Mouse (Mus musculus): ENCODE measurements at regions not wholly inside any gene's neighbourhood (a gene's known extent, or its start where the extent isn't known, plus 50 kb on each side); places are given as distances from the start of the nearest gene placed in this dataset.
"Not testable (repeated sequence)": the region's sequence is repeated elsewhere in the genome, so short reads cannot be mapped to it uniquely, and the experiment has no call there.

DNA sequence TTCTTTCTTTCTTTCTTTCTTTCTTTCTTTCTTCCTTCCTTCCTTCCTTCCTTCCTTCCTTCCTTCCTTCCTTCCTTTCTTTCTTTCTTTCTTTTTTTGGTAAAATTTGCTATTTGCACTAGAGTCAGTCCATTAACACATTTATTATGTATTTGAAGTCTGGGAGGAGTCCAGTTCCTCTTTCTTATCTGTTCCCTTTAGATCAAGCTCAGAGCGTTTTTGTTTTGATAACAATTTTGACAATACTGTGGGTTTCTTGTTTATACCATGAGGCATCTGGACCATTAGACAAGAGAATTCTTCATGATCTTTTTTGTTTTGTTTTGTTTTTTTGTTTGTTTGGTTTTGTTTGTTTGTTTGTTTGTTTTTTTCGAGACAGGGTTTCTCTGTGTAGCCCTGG, 52.3 kb upstream of the Cttnbp2 start:
- DNase-seq (ENCODE audit: low read depth, low spot score), result not testable (repeated sequence)

DNA sequence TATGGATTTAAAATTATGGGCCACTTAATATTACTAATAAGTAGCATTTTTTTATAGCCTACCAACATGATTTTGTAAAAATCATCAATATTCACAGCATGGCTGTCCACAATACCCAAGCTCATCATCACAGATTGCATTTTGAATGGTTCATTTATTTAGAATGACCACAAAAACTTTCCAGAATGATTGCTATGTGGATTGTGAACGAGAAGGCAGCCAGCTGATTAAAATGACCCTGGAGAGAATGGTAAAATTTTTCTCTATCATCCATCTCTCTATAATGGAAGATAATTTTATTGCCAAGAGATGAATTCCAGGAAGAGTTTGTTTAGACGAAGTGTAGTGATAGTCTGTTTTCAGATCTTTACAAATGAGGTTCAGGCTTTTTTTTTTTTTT, 54.6 kb upstream of the Cttnbp2 start:
- no peak for DNase-seq (ENCODE audit: low read depth, low spot score)

DNA sequence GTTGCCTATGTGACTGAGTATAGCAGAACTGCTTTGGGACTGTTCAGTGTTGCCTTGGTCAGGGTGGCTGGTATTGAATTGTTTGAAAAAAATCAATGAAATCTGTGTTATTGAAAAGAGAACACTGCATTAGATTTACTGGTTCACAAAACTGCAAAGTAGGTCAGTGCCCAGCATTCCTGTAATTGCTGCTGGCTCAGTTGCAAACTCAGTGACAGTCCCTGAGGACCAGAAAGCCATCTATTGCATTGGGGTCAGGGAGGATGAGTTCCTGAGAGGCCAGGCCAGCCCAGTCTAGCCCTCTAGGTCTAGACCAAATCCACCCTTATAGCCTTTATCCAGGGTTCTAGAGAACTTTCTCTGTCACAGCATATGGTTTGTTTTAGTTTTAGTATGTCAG, 63.9 kb upstream of the Cttnbp2 start:
- DNase-seq (ENCODE audit: low read depth, low spot score), result no peak

DNA sequence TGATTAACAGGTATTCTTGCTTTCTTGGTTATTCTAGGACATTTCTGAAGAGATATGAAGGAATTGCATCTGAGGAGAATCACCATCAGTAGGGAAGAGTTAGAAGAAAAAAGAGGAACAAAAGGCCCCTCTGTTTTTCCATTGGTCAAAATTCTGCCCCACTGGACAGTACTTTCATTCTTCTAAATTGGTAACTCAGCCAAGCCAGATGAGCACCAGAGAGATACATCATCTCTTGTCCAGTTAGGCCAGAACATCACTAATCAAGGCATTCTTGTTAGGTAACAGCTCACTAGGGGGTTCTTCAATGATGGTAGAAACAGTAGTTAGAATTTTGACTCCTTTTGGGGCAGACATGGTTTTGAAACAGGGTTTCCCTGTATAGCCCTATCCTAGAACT, 74.8 kb upstream of the Cttnbp2 start:
- DNase-seq (ENCODE audit: low read depth, low spot score), result peak; percentile 40

DNA sequence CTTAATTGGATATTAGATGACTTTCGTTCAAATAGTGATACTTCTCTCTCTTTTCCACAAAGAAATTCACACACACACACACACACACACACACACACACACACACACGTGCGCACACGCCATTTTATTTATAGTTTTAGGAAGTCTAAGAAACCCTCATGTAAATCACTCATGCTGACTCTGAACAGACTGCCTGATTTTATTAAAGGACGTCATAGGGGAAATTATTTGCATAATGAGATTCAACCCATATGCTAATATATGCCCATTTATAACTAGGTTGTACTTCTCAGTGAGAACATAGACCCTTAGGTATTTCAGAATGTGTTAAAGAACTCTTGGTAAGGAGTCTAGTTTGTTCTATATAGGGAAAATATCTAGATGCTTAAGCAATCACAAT, 82.0 kb upstream of the Cttnbp2 start:
- no peak for DNase-seq (ENCODE audit: low read depth, low spot score)

- no peak for DNase-seq (ENCODE audit: low read depth, low spot score)
Observed at GRCm38 (mm10) chr6:18599626-18600025, 85.0 kb upstream of the Cttnbp2 start.

- no peak for DNase-seq (ENCODE audit: low read depth, low spot score)
Observed at GRCm38 (mm10) chr6:18601926-18602325, 87.3 kb upstream of the Cttnbp2 start.

DNA sequence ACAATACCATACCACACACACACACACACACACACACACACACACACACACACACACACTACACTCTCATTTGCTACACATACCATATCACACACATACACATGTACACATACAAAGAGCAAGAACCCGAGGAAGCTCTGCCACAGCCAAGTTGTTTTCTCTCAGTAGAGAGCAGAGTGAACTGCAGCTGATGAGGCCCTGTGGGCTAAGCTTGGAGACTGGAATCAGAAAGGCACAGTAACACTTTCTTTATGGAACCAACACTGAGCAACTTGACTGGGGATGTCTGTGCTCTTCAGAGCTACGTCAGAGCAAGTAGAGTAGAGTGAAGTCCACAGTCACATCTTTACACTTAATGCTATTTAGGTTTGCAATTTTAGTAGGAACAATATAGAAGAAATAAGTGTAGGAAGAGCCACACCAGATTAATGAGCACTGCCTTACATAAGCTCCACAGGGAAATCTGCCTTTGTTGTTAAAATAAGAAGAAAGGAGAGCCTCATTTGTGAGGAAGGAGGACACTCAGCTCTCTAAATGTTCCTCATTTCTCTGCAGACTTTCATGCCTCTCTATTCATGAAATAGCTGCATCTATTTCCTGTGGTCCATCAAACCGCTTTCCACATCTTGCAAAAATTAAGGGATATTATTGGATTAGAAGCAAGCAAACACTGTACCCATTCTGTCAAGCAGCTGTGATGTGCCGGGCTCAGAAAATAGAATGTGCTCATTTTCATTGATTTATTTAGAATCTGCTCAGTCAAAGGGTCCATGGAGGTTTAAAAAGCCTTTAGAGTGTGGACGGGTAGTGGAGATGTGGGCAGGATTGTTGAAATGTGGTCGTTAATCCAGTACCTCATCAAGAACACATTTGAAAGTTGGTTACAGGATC, 107.0 kb upstream of the Cttnbp2 start:
- peak; percentile 51 for DNase-seq (ENCODE audit: low read depth, low spot score)

DNA sequence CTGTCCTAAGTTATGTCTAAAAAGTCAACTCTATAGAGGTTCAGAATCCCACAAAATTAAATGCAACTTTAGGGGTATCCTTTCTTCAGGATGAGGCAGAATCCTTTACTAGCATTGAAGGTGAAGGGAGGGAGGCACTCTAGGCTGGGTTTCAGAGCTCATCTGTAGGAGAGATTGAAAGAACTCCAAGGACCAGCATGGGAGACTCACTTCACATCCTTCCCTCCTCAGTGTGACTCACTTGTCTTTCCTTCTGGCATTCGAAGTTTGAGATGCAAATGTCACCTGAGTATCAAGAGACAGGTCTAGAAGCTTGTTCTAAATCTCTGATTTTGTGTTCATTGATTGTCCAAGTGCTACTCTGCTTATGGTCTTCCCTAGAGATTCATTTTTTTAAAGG, 113.9 kb upstream of the Cttnbp2 start:
- DNase-seq (ENCODE audit: low read depth, low spot score), result no peak

GRCm38 (mm10) chr6:18633540-18634200, 119.0 kb upstream of the Cttnbp2 start:
- peak; percentile 67 for DNase-seq (ENCODE audit: low read depth, low spot score)

- peak; percentile 92 for DNase-seq (ENCODE audit: low read depth, low spot score)
Observed at GRCm38 (mm10) chr6:18639712-18640383, 125.2 kb upstream of the Cttnbp2 start.

DNA sequence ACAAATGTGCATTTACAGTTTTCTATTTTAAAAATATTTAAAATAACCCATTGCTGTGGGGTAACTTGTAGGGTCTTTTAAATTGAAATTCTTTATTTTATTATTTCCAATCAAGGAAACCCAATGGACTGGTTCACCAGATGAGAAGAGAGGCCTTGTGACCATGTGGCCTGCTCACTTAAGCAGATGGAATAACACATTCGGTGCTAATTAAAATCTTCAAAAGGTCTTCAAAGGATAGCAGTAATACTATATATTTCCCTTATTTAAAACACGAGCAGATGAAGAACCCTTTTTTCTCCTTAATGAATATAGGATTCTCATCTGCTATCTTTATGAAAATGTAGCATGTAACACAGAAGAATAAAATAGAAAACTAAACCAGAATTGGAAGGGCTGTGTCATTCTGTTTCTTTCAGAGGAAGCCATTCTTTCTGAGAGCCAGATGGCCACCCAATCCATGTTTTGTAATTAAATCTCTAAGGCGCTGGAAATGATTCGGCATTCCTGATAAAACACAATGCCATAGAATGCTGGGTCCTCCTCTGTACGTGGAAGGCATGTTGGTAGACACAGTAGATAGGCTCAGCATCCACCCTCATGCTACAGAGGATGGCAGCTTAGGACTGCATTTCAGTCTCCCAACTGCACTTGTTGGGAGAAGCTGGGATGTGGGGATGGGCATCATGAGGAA, 134.4 kb upstream of the Cttnbp2 start:
- peak; percentile 66 for DNase-seq (ENCODE audit: low read depth, low spot score)

- DNase-seq (ENCODE audit: low read depth, low spot score), result no peak
Observed at GRCm38 (mm10) chr6:18651319-18651718, 136.7 kb upstream of the Cttnbp2 start.

GRCm38 (mm10) chr6:18652006-18652601, 137.5 kb upstream of the Cttnbp2 start:
- DNase-seq (ENCODE audit: low read depth, low spot score), result peak; percentile 61

DNA sequence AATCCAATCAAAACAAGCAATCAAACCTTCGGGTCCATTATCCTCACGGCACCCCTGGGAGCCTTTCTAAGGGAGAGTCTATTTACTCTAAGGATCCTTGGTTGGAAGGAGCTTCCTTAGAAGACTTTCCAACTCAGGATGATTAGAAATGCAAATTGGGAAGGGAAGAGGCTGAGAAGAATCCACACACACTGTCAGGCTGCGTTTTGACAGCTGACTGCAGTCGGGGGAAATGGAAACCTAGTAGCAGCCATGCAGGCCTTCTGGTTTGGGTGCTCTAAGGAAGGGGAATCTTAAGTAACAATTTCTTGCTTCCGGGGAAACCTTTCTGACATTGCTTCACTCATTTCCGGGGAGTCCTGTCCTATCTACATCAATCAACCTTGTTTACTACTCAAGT, 139.6 kb upstream of the Cttnbp2 start:
- DNase-seq (ENCODE audit: low read depth, low spot score), result no peak

DNA sequence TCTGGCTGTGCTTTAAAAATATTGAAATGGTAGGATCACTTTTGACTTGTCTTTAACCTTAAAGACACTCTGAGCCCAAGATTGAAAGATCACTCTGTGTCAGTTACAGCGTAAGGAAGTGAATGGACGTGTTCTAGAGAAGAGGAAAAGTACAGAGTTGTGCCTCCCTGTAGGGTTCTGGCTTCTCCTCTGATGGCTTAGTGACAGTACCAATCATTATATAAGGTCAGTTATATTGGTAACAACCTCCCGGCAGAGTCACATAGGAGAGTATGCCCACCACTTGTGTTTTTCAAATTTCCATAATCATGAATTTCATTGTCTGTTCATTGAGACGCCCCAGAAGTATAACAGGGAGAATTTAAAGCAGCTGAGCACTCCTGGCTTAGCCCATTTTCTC, 141.6 kb upstream of the Cttnbp2 start:
- no peak for DNase-seq (ENCODE audit: low read depth, low spot score)

- no peak for DNase-seq (ENCODE audit: low read depth, low spot score)
Observed at GRCm38 (mm10) chr6:18656772-18657401, 142.2 kb upstream of the Cttnbp2 start.

GRCm38 (mm10) chr6:18664687-18665086, 150.0 kb upstream of the Cttnbp2 start:
- DNase-seq (ENCODE audit: low read depth, low spot score), result no peak

- no peak for DNase-seq (ENCODE audit: low read depth, low spot score)
Observed at GRCm38 (mm10) chr6:18665992-18666391, 151.3 kb upstream of the Cttnbp2 start.

DNA sequence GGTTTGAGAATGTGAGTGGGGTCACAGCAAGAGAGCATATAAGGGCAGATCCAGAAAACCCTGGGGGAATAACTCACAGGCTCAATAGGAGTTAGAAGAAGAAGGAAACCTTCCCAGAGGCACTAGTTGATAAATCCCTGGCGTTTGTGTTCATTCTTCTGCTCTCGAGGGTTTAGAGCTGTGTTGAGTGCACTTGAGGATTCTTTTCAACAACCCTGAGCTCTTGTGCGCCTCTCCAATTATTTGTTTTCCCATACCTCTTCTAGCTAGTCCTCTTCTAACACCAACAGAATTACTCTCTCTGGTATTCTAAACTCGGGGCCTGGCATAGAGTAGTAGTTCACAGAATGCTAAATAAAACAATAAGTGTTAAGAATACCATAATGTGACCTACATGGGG, 151.9 kb upstream of the Cttnbp2 start:
- no peak for DNase-seq (ENCODE audit: low read depth, low spot score)

DNA sequence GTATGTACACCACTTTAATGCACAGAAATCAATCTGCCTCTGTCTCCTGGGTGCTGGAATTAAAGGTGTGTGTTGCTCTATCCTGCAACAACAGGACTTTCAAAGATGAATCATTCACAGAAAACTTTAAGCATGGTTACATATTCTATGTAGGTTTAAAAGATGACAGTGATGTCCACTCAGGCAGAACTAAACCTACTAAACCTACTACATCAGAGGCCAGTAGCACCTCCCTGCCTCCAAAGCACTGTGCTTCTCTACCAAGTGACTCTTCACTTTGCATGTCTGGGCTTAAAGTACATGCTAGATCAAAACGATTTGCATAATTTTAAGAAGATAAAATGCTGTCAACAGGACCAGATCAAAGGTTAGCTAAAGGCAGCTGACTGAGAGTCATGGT, 156.0 kb upstream of the Cttnbp2 start:
- DNase-seq (ENCODE audit: low read depth, low spot score), result no peak

All from telencephalon, adult 2 months (tissue).